Comparison of ENCODE assay signal across 1 mouse cellular context in genomic region chr11:52000290-52000962, GRCm38 (mm10).
A peak's percentile ranks its signal among the peaks of the same experiment; 100 is the strongest.
TF ChIP-seq lines count a peak whose summit lies in the region.

Gene Ube2b, minus strand, starts transcription at chr11:52000762.

TF ChIP-seq in CH12.LX, 34 proteins besides CTCF, POLR2A, EP300 and RAD21 (continued from another document):
- TF ChIP-seq MAFK (IDR thresholded peaks at IDR 0.05; ENCODE audit: insufficient replicate concordance, low read length) (no peak), CHD1 (IDR thresholded peaks at IDR 0.05; ENCODE audit: low read depth, low read length) (peak; percentile 98), USF1 (IDR thresholded peaks at IDR 0.05; ENCODE audit: low read depth, low read length) (peak; percentile 99), TBP (conservative IDR thresholded peaks at IDR 0.05; ENCODE audit: low read depth, low read length) (0 out of 2 replicates have a peak, but pooled peaks have one; percentile 47), RCOR1 (conservative IDR thresholded peaks at IDR 0.05; ENCODE audit: low read depth, low read length) (no peak; the same call in 1 of the 2 replicates), GABPA (IDR thresholded peaks at IDR 0.05; ENCODE audit: insufficient replicate concordance, low read depth, low read length) (no peak; the same call in 1 of the 2 replicates), POLR2AphosphoS2 (IDR thresholded peaks at IDR 0.05; ENCODE audit: low read depth, low read length) (peak; percentile 28; the same call in 1 of the 2 replicates), ZC3H11A (IDR thresholded peaks at IDR 0.05; ENCODE audit: low read depth, low read length) (no peak), CHD2 (IDR thresholded peaks at IDR 0.05; ENCODE audit: low read length) (peak; percentile 53), MYC (IDR thresholded peaks at IDR 0.05; ENCODE audit: low read depth, low read length) (peak; percentile 96), MXI1 (IDR thresholded peaks at IDR 0.05; ENCODE audit: low read depth, low read length) (peak; percentile 86)
